Mouse (Mus musculus): ENCODE results near the gene Cdh4. TPM values are rescaled to one million over a fixed set of nuclear protein-coding genes. Genes with fewer than 3 reads are reported as not detected.

Gene Cdh4
- polyA plus RNA-seq, 1 experiment = 0.55 TPM

DNA sequence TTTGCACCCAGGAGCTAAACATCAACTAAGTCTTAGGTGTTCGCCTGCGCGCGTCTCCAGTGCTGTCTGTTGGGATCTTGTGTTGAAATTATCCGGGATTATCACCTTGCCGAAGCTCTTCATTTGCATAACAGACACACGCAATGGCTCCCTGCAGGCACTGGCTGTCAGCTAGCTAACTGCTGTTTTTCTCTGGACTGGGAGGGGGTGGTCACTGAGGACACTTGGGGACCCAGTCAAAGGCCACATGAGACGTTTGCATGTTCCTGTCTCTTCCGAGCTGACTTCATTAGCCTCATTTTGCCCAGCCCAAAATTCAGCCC lies 325.3 kb downstream of the Cdh4 start:
- H3K4me1 ChIP-seq (ENCODE audit: control insufficient read depth, insufficient read depth, low read length) = no peaks in the 10 kb centered on the region
- WGBS = 21% methylated on average over 9 of the region's 9 CpGs
- no peak overlapping the region for H3K27ac ChIP-seq (ENCODE audit: control insufficient read depth, insufficient read depth, low read depth, low read length, poor library complexity)
- no peak for TF ChIP-seq POLR2A (IDR thresholded peaks at IDR 0.05; ENCODE audit: borderline replicate concordance, control insufficient read depth, low read depth, low read length)
- TF ChIP-seq CTCF (IDR thresholded peaks at IDR 0.05; ENCODE audit: control insufficient read depth, insufficient read depth, low read length) = no peak
- H3K4me3 ChIP-seq (replicated peaks; ENCODE audit: control insufficient read depth, low read depth, low read length) = no peak overlapping the region

DNA sequence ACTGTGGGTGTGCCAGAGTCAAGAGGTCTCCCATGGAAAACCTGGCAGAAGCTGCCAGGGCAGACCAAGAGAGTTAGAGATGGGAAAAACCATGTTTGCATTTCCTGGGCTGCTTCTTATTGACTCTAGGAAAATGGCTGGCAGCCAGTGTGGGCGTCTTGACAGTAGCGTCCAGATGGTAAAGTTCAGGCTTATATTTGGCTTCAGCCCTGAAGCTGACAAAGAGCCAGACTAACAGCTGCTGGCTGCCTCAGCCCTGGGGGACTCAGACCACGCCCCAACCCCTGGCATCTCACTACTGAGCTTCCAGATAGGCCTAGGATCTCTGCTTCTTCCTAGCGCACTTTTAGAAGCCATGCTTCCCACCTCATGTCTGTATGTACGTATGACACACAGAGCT lies 326.9 kb downstream of the Cdh4 start:
- WGBS = 70% methylated on average over 5 of the region's 5 CpGs
- Histone ChIP-seq H3K27ac (ENCODE audit: control insufficient read depth, insufficient read depth, low read depth, low read length, poor library complexity) (no peak overlapping the region), H3K4me1 (ENCODE audit: control insufficient read depth, insufficient read depth, low read length) (no peaks in the 10 kb centered on the region), H3K4me3 (replicated peaks; ENCODE audit: control insufficient read depth, low read depth, low read length) (no peak overlapping the region)
- TF ChIP-seq POLR2A (IDR thresholded peaks at IDR 0.05; ENCODE audit: borderline replicate concordance, control insufficient read depth, low read depth, low read length) = no peak
- no peak for TF ChIP-seq CTCF (IDR thresholded peaks at IDR 0.05; ENCODE audit: control insufficient read depth, insufficient read depth, low read length)

DNA sequence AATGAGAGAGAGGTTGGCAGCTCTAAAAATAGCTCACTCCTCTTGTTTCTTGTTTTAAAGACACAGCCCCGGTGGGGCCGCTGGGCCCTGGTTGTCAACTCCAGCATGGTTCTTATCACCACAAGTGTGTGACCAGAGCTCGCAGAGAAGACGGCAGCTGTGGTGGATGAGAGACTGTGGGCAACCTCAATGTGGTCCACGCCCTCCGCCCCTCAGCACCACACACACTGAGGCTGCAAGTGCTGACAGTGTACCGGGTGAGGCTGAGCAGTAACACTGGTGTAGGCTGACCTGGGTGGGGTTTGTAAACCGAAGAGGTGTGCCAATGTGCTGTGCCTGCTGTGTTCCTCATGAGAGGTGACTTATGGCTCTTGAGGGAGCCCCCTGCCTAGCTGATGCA lies 327.7 kb downstream of the Cdh4 start:
- 62% methylated on average over 8 of the region's 8 CpGs for WGBS
- no peak for TF ChIP-seq CTCF (IDR thresholded peaks at IDR 0.05; ENCODE audit: control insufficient read depth, insufficient read depth, low read length)
- TF ChIP-seq POLR2A (IDR thresholded peaks at IDR 0.05; ENCODE audit: borderline replicate concordance, control insufficient read depth, low read depth, low read length) = no peak
- Histone ChIP-seq H3K4me1 (ENCODE audit: control insufficient read depth, insufficient read depth, low read length) (no peaks in the 10 kb centered on the region), H3K4me3 (replicated peaks; ENCODE audit: control insufficient read depth, low read depth, low read length) (no peak overlapping the region), H3K27ac (ENCODE audit: control insufficient read depth, insufficient read depth, low read depth, low read length, poor library complexity) (no peak overlapping the region)

DNA sequence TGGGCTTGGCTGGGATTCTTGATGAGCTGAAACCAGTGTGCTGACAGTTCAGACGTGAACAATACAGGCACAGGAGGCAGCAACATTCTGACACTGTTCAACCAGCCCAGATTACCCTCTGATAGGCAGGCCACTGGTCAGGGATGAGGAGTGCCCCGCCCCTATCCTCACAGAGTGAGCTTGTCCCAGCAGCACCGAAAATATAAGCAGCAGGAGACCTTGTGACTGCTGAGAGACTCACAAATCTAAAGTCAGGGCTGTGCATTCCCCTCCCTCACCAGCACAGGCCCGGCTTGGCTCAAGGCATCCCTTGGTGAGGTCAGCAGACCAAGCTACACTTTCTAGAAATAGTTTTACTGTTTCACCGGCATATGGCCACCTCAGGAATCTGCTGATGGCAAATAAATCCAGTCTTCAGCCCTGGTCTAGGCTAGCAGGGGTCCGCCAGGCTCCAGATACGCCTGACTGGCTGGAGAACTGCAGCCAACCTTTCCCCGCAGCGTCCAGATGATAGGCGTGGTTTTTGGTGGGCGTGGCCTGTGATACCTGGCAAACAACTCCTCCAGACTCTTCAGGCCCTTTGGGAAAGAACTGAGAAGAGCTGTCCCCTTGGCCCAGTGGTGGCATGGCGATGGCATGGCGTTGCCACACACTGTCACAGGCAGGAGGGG lies 332.3 kb downstream of the Cdh4 start:
- H3K27ac ChIP-seq (ENCODE audit: control insufficient read depth, insufficient read depth, low read depth, low read length, poor library complexity) = no peak overlapping the region
- TF ChIP-seq POLR2A (IDR thresholded peaks at IDR 0.05; ENCODE audit: borderline replicate concordance, control insufficient read depth, low read depth, low read length) (no peak), CTCF (IDR thresholded peaks at IDR 0.05; ENCODE audit: control insufficient read depth, insufficient read depth, low read length) (no peak)
- WGBS = 30% methylated on average over 13 of the region's 13 CpGs

DNA sequence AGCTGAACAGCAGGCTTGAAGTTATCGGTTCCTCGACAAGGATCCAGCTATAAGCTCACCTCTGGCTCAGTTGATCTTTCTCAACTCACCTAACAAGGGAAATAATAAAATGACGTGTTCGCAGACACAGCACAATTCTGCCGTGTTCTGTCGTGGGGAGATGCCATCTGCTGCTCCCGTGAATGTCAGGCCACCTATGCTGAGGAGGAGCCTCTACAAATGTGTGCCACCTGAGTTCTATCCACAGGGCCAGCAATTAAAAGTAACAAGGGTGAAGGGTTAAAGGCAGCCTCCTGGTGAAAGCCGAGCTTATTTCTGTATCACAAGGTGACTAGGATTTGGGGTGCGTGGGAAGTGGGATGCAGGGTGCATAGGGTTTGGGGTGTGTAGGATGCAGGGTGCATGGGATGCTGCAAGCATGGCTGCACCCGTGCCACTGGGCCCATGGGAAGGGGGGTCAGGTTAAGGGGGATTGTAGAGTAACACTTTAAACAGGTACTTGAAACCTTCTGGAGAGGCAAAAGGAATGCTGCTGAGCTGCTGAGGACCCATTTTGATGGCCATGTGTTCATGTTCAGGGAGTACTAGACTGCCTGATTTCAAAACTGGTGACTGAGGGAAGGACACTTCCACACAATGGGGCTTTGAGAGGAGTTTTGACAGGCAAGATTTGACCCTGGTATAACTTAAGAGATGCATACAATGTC lies 333.9 kb downstream of the Cdh4 start:
- no peak for TF ChIP-seq CTCF (IDR thresholded peaks at IDR 0.05; ENCODE audit: control insufficient read depth, insufficient read depth, low read length)
- TF ChIP-seq POLR2A (IDR thresholded peaks at IDR 0.05; ENCODE audit: borderline replicate concordance, control insufficient read depth, low read depth, low read length) = no peak
- H3K27ac ChIP-seq (ENCODE audit: control insufficient read depth, insufficient read depth, low read depth, low read length, poor library complexity) = no peak overlapping the region
- H3K4me1 ChIP-seq (ENCODE audit: control insufficient read depth, insufficient read depth, low read length) = no peaks in the 10 kb centered on the region
- WGBS = 80% methylated on average over 10 of the region's 10 CpGs
- no peak overlapping the region for H3K4me3 ChIP-seq (replicated peaks; ENCODE audit: control insufficient read depth, low read depth, low read length)

More for the DNA sequence above, 332.3 kb downstream of the Cdh4 start:
- Histone ChIP-seq H3K4me3 (replicated peaks; ENCODE audit: control insufficient read depth, low read depth, low read length) (no peak overlapping the region), H3K4me1 (ENCODE audit: control insufficient read depth, insufficient read depth, low read length) (no peaks in the 10 kb centered on the region)

DNA sequence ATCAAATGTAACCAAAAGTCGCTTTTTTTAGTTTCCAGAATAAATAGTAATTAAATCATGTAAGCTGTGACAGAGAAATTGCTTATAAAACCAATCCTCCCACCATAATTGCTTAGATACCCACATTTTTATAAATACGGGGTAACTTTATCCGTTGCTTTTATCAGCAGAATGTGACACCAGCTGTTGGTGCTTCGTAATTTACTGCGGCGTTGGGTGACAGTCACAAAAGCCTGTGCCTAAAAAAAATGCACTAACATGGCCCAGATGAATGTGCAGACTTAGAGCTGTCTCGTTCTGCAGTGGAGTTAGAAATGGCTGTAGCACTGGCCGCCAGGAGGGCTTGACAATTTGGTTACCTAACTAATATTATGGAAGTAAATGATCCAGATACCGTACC lies 337.0 kb downstream of the Cdh4 start:
- Histone ChIP-seq H3K27ac (ENCODE audit: control insufficient read depth, insufficient read depth, low read depth, low read length, poor library complexity) (no peak overlapping the region), H3K4me1 (ENCODE audit: control insufficient read depth, insufficient read depth, low read length) (no peaks in the 10 kb centered on the region), H3K4me3 (replicated peaks; ENCODE audit: control insufficient read depth, low read depth, low read length) (no peak overlapping the region)
- 77% methylated on average over 9 of the region's 9 CpGs for WGBS
- TF ChIP-seq POLR2A (IDR thresholded peaks at IDR 0.05; ENCODE audit: borderline replicate concordance, control insufficient read depth, low read depth, low read length) (no peak), CTCF (IDR thresholded peaks at IDR 0.05; ENCODE audit: control insufficient read depth, insufficient read depth, low read length) (no peak)

DNA sequence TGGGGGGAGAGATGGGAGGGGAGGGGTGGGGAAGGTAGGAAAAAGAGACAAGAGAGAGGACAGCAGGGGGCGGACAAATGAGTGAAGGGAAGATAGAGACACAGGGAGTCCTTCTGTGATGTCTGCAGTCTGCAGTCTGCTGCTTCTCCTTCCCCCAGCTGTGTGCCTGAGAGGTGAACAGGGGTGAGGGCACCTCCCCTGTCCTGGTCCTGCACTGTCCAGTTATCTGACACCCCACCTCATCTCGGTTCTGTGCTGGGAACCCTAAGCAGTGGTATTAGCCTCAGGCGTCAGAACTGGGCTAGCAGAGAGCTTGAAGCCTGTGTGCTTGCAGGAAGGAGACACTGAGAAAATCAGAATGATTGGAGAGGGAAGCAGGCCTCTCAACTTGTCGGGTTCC lies 338.7 kb downstream of the Cdh4 start:
- Histone ChIP-seq H3K4me1 (ENCODE audit: control insufficient read depth, insufficient read depth, low read length) (no peaks in the 10 kb centered on the region), H3K27ac (ENCODE audit: control insufficient read depth, insufficient read depth, low read depth, low read length, poor library complexity) (no peak overlapping the region), H3K4me3 (replicated peaks; ENCODE audit: control insufficient read depth, low read depth, low read length) (no peak overlapping the region)
- 53% methylated on average over 4 of the region's 4 CpGs for WGBS
- no peak for TF ChIP-seq CTCF (IDR thresholded peaks at IDR 0.05; ENCODE audit: control insufficient read depth, insufficient read depth, low read length)
- TF ChIP-seq POLR2A (IDR thresholded peaks at IDR 0.05; ENCODE audit: borderline replicate concordance, control insufficient read depth, low read depth, low read length) = no peak

DNA sequence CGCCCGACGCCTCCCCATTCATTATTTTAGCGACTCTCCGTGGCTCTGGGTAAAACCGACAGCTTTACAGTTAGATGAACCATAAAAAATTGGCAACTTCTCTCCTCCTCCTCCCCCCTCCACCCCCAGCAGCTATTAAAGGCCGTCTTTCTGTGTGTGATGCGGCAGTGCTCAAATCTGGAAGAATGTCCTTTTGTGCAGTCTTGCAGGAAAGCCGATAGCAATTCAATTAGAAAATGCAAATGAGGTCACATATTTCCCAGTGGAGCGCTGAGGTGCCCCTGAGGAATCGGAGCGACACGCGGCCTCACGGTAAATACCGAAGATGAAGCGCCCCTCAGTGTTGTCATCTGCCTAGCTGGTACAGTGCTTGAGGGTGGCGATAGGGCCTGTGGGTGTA lies 345.0 kb downstream of the Cdh4 start:
- 84% methylated on average over 18 of the region's 18 CpGs for WGBS
- H3K27ac ChIP-seq (ENCODE audit: control insufficient read depth, insufficient read depth, low read depth, low read length, poor library complexity) = no peak overlapping the region
- no peaks in the 10 kb centered on the region for H3K4me1 ChIP-seq (ENCODE audit: control insufficient read depth, insufficient read depth, low read length)
- no peak overlapping the region for H3K4me3 ChIP-seq (replicated peaks; ENCODE audit: control insufficient read depth, low read depth, low read length)
- no peak for TF ChIP-seq POLR2A (IDR thresholded peaks at IDR 0.05; ENCODE audit: borderline replicate concordance, control insufficient read depth, low read depth, low read length)
- no peak for TF ChIP-seq CTCF (IDR thresholded peaks at IDR 0.05; ENCODE audit: control insufficient read depth, insufficient read depth, low read length)
